Mouse (Mus musculus) embryonic facial prominence, embryonic 14.5 days (tissue): Measurements from ENCODE around the gene Aoc2. TPM values are rescaled to one million over a fixed set of nuclear protein-coding genes. Genes with fewer than 3 reads are reported as not detected.

Source experiments
- ATAC-seq: fragments of 200-750 bp; cut with Nextera tagmentation; 2 replicates; pipeline ENCODE4 v1.8.0; 2017; ENCODE audit warnings: low read depth, moderate number of reproducible peaks, moderate TSS enrichment
- DNase-seq: peaks from one replicate; pipeline ENCODE4 v3.0.0-alpha.2; 2015; ENCODE audit warnings: low spot score
- H3K27ac ChIP-seq: fragments of 300-500 bp; sonication (generic); replicated peaks from 2 replicates; pipeline ENCODE4 v1.5.1; 2014; ENCODE audit warnings: low read depth, mild to moderate bottlenecking, low read length, moderate library complexity
- H3K27me3 ChIP-seq: fragments of 300-500 bp; sonication (generic); replicated peaks from 2 replicates; pipeline ENCODE4 v1.6.1; 2014; ENCODE audit warnings: low read length; ENCODE audit not compliant: control insufficient read depth, insufficient read depth
- H3K36me3 ChIP-seq: fragments of 300-500 bp; sonication (generic); 2 replicates; pipeline ENCODE4 v1.6.1; 2014; ENCODE audit warnings: low read length, mixed read lengths; ENCODE audit not compliant: control insufficient read depth, insufficient read depth
- H3K4me1 ChIP-seq: fragments of 300-500 bp; sonication (generic); 2 replicates; pipeline ENCODE4 v1.6.1; 2014; ENCODE audit warnings: antibody characterized with exemption, low read length; ENCODE audit not compliant: control insufficient read depth, insufficient read depth
- H3K4me2 ChIP-seq: fragments of 300-500 bp; sonication (generic); 2 replicates; pipeline ENCODE4 v1.6.1; 2014; ENCODE audit warnings: low read depth, mild to moderate bottlenecking, low read length, moderate library complexity, mixed read lengths
- H3K4me3 ChIP-seq: fragments of 300-500 bp; sonication (generic); 2 replicates; pipeline ENCODE4 v1.5.1; 2014; ENCODE audit warnings: low read depth, mild to moderate bottlenecking, low read length
- H3K9ac ChIP-seq: fragments of 300-500 bp; sonication (generic); 2 replicates; pipeline ENCODE4 v1.6.1; 2014; ENCODE audit warnings: low read depth, mild to moderate bottlenecking, low read length, moderate library complexity, mixed read lengths
- H3K9me3 ChIP-seq: fragments of 300-500 bp; sonication (generic); 2 replicates; pipeline ENCODE4 v1.6.1; 2016; ENCODE audit warnings: low read length; ENCODE audit not compliant: control insufficient read depth
- WGBS: fragments of 180-500 bp; shearing (Covaris S2); extraction: QIAGEN DNeasy Blood & Tissue Kit; methylation state at CpG from one replicate; pipeline ENCODE4 v1.1.7; 2014; 5-methylcytosine and 5-hydroxymethylcytosine counted together
- polyA plus RNA-seq: library from polyadenylated mRNA; unstranded; fragments of >200 nt; fragmentation: Nextera tagmentation; extraction: Ambion mirVana; gene quantifications from 2 replicates; pipeline ENCODE4 v1.2.1, GENCODE M21; 2014

Gene Aoc2
- polyA plus RNA-seq, 1 experiment from 2014 or later: 0.82 TPM

DNA sequence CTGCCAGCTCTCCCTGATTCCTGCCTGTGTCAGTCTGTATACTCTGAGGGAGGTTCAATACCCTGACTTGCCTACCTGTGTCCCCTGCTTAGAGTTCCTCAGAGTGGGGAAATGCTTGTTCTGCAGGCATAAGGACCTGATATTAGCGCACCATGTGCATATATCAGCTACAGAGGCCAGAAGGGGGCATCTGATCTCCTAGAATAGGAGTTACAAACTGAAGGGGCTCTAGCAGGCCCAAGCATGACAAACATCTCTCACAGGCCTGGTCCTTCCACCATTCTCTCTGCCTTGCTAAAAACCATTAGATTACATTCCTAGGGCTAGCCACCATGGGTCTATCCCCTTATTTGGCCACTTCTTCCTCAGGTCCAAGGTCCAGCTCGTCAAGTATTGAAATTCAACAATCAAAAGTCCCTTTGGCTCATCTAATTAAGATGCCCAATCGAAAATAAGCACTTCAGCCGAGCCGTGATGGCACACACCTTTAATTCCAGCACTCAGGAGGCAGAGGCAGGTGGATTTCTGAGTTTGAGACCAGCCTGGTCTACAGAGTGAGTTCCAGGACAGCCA, 29.7 kb downstream of the Aoc2 start:
- 87% methylated on average over 5 of the region's 5 CpGs for WGBS
- Histone ChIP-seq H3K9ac (no peak overlapping the region), H3K27ac (no peak overlapping the region), H3K36me3 (no peaks in the 10 kb centered on the region), H3K9me3 (peaks cover 6% of the 10 kb centered on the region; the same call in 1 of the 2 replicates), H3K4me3 (no peak overlapping the region), H3K27me3 (no peaks in the 10 kb centered on the region), H3K4me2 (no peak overlapping the region), H3K4me1 (no peaks in the 10 kb centered on the region)
- ATAC-seq (no peak), DNase-seq (no peak)

DNA sequence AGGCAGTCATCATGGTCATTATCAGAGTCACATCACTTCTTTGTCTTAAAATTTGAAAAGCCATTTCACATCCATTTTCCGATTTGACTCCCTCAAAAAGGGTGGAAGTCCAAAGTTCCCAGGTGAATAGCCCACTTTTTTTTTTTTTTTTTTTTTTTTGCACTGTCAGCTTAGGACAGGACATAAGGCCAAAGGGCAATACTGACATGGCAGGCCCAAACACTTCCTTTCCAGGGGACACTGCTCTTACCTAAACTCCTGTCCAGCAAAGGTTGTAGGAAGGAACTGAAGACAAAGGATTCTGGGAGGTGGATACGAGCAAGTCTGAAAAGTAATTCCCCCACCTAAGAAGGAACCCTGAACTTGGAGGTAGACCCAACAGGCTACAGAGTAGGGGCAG, 31.1 kb downstream of the Aoc2 start:
- 88% methylated on average over 2 of the region's 2 CpGs for WGBS
- Histone ChIP-seq H3K9ac (no peak overlapping the region), H3K4me1 (no peaks in the 10 kb centered on the region), H3K4me2 (no peak overlapping the region), H3K36me3 (no peaks in the 10 kb centered on the region), H3K9me3 (no peaks in the 10 kb centered on the region), H3K4me3 (no peak overlapping the region), H3K27ac (no peak overlapping the region), H3K27me3 (no peaks in the 10 kb centered on the region)
- ATAC-seq (no peak), DNase-seq (no peak)

DNA sequence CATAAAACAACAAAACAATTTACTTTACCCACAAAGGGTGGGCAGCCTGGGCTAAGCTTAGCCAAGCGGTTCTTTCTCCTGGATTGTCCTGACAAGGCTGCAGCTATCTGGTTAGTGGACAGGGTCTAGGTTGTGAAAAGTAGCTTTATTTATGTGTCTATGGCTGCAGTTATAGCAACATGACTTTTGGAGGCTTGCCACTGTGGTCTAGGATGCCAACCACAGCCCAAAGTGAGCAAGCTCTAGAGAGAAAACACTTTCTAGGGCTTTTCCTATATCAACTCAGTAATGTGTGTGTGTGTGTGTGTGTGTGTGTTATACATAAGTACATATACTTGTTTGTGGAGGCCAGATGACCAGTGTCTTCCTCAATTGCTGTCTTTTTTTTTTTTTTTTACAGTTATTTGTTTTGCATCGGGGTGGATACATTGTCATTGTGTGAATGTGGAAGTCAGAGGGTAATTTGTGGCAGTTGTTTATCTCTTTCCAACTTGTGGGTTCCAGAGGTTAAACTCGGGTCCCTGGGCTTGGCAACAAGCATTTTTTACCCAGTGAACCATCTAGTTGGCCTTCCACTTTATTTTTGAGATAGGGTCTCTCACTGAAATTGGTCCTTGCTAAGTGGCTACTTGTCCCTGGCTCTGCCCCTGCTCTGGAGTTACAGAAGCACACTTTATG, 32.8 kb downstream of the Aoc2 start:
- H3K4me1 ChIP-seq: no peaks in the 10 kb centered on the region
- H3K4me3 ChIP-seq: no peak overlapping the region
- ATAC-seq: no peak
- H3K27ac ChIP-seq: no peak overlapping the region
- H3K27me3 ChIP-seq: no peaks in the 10 kb centered on the region
- no peaks in the 10 kb centered on the region for H3K36me3 ChIP-seq
- 86% methylated on average over 3 of the region's 3 CpGs for whole genome bisulfite sequencing
- DNase-seq: peak; percentile 19
- no peak overlapping the region for H3K4me2 ChIP-seq
- no peaks in the 10 kb centered on the region for H3K9me3 ChIP-seq
- H3K9ac ChIP-seq: no peak overlapping the region

DNA sequence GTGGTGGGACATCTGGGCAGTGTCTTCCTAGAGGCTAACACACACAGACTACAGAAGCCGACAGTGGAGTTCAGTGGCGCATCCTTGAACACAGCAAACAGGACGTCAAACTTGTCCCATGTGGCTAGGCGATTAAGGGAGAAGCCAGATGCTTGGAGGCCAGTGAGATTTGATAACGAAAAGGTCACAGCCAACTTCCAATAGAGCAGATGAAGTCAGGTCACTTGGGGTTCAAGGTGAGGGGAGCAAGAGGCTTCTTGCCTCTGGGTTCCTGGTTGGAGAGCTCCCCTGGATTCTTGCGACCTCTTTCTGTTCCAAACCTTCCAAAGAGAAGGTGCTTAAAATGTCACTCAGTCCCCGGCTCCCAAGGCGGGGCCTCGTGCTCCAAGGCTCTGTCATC, 34.9 kb downstream of the Aoc2 start:
- no peaks in the 10 kb centered on the region for H3K36me3 ChIP-seq
- H3K4me3 ChIP-seq: no peak overlapping the region
- H3K27ac ChIP-seq: no peak overlapping the region
- no peak overlapping the region for H3K9ac ChIP-seq
- 60% methylated on average over 9 of the region's 9 CpGs for WGBS
- H3K27me3 ChIP-seq: no peaks in the 10 kb centered on the region
- no peaks in the 10 kb centered on the region for H3K4me1 ChIP-seq
- no peak for ATAC-seq
- no peak for DNase-seq
- H3K4me2 ChIP-seq: no peak overlapping the region
- H3K9me3 ChIP-seq: no peaks in the 10 kb centered on the region

DNA sequence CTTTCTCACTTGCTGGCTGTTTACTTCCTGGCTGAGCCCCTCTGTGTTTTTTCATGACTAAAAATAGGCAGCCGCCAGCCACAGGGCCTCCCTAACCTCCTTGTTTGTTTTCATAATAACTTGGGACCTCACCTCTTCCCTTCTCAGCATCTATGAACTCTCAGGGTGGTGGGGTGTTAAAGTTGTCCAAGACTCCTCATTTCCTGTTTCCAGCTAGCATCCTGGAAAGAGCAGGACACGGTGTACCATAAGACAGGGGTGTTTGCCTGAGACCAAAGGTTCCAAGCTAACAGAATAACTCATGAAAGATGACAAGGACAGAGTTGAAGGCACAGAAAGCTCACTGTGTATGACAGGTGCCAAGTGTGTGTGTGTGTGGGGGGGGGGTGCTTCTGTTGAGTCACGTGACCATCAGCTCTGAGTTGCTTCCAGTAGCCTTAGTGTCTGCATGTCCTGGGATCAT, 35.8 kb downstream of the Aoc2 start:
- H3K27ac ChIP-seq: no peak overlapping the region
- H3K9me3 ChIP-seq: no peaks in the 10 kb centered on the region

DNA sequence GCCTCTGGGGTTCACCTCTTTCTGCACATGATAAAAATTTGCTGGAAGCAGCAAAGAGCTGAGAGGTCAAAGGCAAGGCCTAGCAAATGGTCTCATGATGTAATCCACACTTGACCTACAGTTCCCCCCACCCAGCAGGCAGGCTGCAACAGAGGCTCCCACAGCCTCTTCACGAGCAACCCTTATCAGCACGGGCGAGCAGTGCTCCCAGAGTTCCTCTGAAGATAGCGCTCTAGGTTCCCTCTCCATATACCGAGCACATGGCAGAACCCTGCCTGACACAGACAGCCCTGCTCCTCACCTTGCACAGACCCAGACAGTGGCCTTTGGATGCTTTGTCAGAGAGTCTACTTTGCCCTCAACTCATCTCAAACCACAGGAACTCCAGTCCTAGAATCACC, 39.7 kb downstream of the Aoc2 start:
- Histone ChIP-seq H3K4me1 (no peaks in the 10 kb centered on the region), H3K4me2 (no peak overlapping the region), H3K4me3 (no peak overlapping the region), H3K9me3 (no peaks in the 10 kb centered on the region), H3K27ac (no peak overlapping the region), H3K9ac (no peak overlapping the region), H3K36me3 (no peaks in the 10 kb centered on the region), H3K27me3 (no peaks in the 10 kb centered on the region)
- ATAC-seq (no peak), DNase-seq (no peak)
- WGBS: 79% methylated on average over 5 of the region's 5 CpGs

More for the DNA sequence above, 35.8 kb downstream of the Aoc2 start:
- no peak for DNase-seq
- H3K27me3 ChIP-seq: no peaks in the 10 kb centered on the region
- ATAC-seq: no peak
- no peak overlapping the region for H3K4me2 ChIP-seq
- no peak overlapping the region for H3K9ac ChIP-seq
- WGBS: 45% methylated on average over 3 of the region's 3 CpGs
- H3K36me3 ChIP-seq: no peaks in the 10 kb centered on the region
- H3K4me1 ChIP-seq: no peaks in the 10 kb centered on the region
- no peak overlapping the region for H3K4me3 ChIP-seq

DNA sequence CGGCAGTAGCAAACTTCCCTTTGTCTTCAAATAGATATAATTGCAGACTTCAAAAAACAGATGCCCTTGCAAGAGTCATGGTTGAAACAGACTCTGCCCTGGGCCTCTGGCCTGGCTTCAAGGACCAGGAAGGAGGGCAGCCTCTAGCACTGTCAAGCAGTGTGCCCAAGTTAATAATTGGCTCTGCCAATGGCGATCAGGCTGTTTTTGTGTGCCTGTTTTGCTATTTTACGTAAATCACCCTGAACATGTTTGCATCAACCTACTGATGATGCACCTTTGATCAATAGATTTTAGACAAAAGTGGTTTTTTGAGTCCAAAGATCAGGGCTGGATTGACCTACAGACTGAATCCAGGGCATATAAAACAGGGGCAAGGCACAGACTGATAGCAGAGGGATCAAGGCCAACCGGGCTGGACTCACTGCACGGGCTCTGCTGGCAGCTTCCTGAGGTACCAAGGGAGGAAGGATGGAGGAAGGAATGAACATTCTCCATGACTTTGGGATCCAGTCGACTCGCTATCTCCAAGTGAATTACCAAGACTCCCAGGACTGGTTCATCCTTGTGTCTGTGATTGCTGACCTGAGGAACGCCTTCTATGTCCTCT, 42.6 kb downstream of the Aoc2 start, which contains the start of gene G6pc:
Gene G6pc, plus strand, starts transcription at position 236 of the 610 bp plus-strand sequence.
- ATAC-seq: no peak
- H3K36me3 ChIP-seq: no peaks in the 10 kb centered on the region
- H3K4me3 ChIP-seq: no peak within 1 kb of the TSS
- no peak within 1 kb of the TSS for H3K4me2 ChIP-seq
- H3K9ac ChIP-seq: no peak within 1 kb of the TSS
- no peaks in the 10 kb centered on the region for H3K4me1 ChIP-seq
- H3K27ac ChIP-seq: no peak within 1 kb of the TSS
- H3K27me3 ChIP-seq: no peaks in the 10 kb centered on the region
- 89% methylated on average over 8 of the region's 8 CpGs for WGBS
- no peaks in the 10 kb centered on the region for H3K9me3 ChIP-seq
- DNase-seq: no peak

DNA sequence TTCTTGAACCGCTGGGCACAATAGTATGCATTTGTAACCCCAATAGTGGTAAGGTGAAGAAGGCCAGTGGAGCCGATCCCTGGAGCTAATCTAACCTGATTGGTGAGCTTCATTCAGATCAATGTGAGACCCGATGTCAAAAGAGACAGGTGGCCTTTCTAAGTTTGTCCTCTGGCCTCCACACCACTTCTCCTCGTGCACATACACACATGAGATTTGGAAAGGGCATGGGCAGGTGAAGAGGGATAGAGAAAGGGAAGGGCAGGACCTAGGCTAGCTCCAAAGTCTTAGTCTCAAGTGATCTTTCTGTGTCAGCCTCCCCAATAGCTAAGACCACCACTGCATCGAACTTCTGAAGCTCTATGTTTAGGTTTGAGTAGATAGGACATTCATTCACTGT, 45.3 kb downstream of the Aoc2 start:
- H3K27ac ChIP-seq: no peak overlapping the region
- H3K36me3 ChIP-seq: no peaks in the 10 kb centered on the region
- no peak for DNase-seq
- H3K4me2 ChIP-seq: no peak overlapping the region
- H3K4me3 ChIP-seq: no peak overlapping the region
- H3K27me3 ChIP-seq: no peaks in the 10 kb centered on the region
- H3K9ac ChIP-seq: no peak overlapping the region
- WGBS: 74% methylated on average over 5 of the region's 5 CpGs
- no peaks in the 10 kb centered on the region for H3K9me3 ChIP-seq
- no peaks in the 10 kb centered on the region for H3K4me1 ChIP-seq
- ATAC-seq: no peak
